Mouse (Mus musculus) brain, adult 2 months (tissue): ENCODE measurements at regions not wholly inside any gene's neighbourhood (a gene's known extent, or its start where the extent isn't known, plus 50 kb on each side); places are given as distances from the start of the nearest gene placed in this dataset.
"Not testable (repeated sequence)": the region's sequence is repeated elsewhere in the genome, so short reads cannot be mapped to it uniquely, and the experiment has no call there.

Experiments
- DNase-seq: peaks from one replicate; pipeline ENCODE4 v3.0.0; 2011; ENCODE audit warnings: low read depth, low spot score

GRCm38 (mm10) chr15:3699234-3699814 lies 116.0 kb upstream of the Ghr start:
- no peak for DNase-seq

- DNase-seq: peak; percentile 2
These were observed 102.0 kb upstream of the Ghr start for GRCm38 (mm10) chr15:3685254-3685653.

- not testable (repeated sequence) for DNase-seq
These were observed 93.7 kb upstream of the Ghr start for GRCm38 (mm10) chr15:3677026-3677425.

GRCm38 (mm10) chr15:3672586-3672985 lies 89.3 kb upstream of the Ghr start:
- no peak for DNase-seq

GRCm38 (mm10) chr15:3671169-3671568 lies 87.9 kb upstream of the Ghr start:
- DNase-seq: peak; percentile 0

GRCm38 (mm10) chr15:3669411-3669810 lies 86.1 kb upstream of the Ghr start:
- DNase-seq: no peak

GRCm38 (mm10) chr15:3668863-3669262 lies 85.6 kb upstream of the Ghr start:
- DNase-seq: no peak

GRCm38 (mm10) chr15:3648741-3649140 lies 65.4 kb upstream of the Ghr start:
- no peak for DNase-seq

- DNase-seq: peak; percentile 24
These were observed 56.8 kb upstream of the Ghr start for GRCm38 (mm10) chr15:3640091-3640490.
